ENCODE assay signal across 17 mouse cellular contexts in genomic region chr11:21224446-21224845, GRCm38 (mm10). TPM values are rescaled to one million over a fixed set of nuclear protein-coding genes. Genes with fewer than 3 reads are reported as not detected.
DNase-seq lines count a peak whose midpoint lies in the region; ATAC-seq and TF ChIP-seq lines count a peak whose summit lies in the region.
"Had no signal": no experiment of that assay in that cellular context is flagged by ENCODE, and none has a peak within 500 bp of the region (broad histone marks: within the 10 kb centered on the region; RNA-seq: fewer than 3 reads in every experiment).

No protein-coding gene starts in this region.

- no peak for TF ChIP-seq CTCF in CH12.LX (conservative IDR thresholded peaks at IDR 0.05 in 1 of 2, IDR thresholded peaks at IDR 0.05 in 1 of 2; ENCODE audit: low read depth in 2 of 2, low read length in 2 of 2)
- no peak for TF ChIP-seq CTCF in bone marrow macrophage, adult 2 months (IDR thresholded peaks at IDR 0.05; ENCODE audit: low read depth, low read length)

- H3K4me2 ChIP-seq in CH12.LX (ENCODE audit: insufficient read depth, low read depth, poor library complexity, severe bottlenecking) (0 out of 2 replicates have a peak overlapping the region, but pooled peaks have one; percentile 32), myocyte (ENCODE audit: low read depth) (peak overlapping the region; percentile 46)
- H3K4me2 ChIP-seq in midbrain, embryonic 11.5 days = no peak overlapping the region
- H3K4me2 ChIP-seq: embryonic facial prominence, embryonic 15.5 days; kidney, embryonic 15.5 days had no signal

- no peak for TF ChIP-seq POLR2A in CH12.LX (IDR thresholded peaks at IDR 0.05; ENCODE audit: low read depth, low read length)
- no peak for TF ChIP-seq POLR2A in bone marrow macrophage, adult 2 months (IDR thresholded peaks at IDR 0.05; ENCODE audit: borderline replicate concordance, low read depth, low read length)
- TF ChIP-seq POLR2A in myocyte (IDR thresholded peaks at IDR 0.05; ENCODE audit: insufficient read length, low read depth) = no peak

- no peak overlapping the region for H3K9ac ChIP-seq in CH12.LX (ENCODE audit: insufficient read depth, low read depth)
- H3K9ac ChIP-seq in midbrain, embryonic 11.5 days (ENCODE audit: low read length) = no peak overlapping the region
- H3K9ac ChIP-seq: embryonic facial prominence, embryonic 15.5 days; kidney, embryonic 15.5 days; liver, embryonic 14.5 days had no signal

- no peak for ATAC-seq in midbrain, embryonic 11.5 days (ENCODE audit: low FRiP score)

- H3K4me3 ChIP-seq in heart, embryonic 10.5 days = no peak overlapping the region
- H3K4me3 ChIP-seq in CH12.LX (replicated peaks in 1 of 3; ENCODE audit: low read depth in 2 of 3, low read length in 2 of 3, poor library complexity in 1 of 3) (no peak overlapping the region), myocyte (no peak overlapping the region)
- H3K4me3 ChIP-seq in bone marrow macrophage, adult 2 months (ENCODE audit: insufficient read depth, low read length) = peak overlapping the region; percentile 49; the same call in 1 of the 2 replicates
- H3K4me3 ChIP-seq in midbrain, embryonic 11.5 days (ENCODE audit: low read depth, low read length) = no peak overlapping the region
- H3K4me3 ChIP-seq: embryonic facial prominence, embryonic 15.5 days; kidney, embryonic 15.5 days; limb, embryonic 10.5 days had no signal

- H3K36me3 ChIP-seq in heart, embryonic 10.5 days = no peaks in the 10 kb centered on the region
- H3K36me3 ChIP-seq in CH12.LX (replicated peaks in 1 of 2; ENCODE audit: control insufficient read depth in 1 of 2, insufficient read depth in 1 of 2, low read length in 1 of 2) = no peaks in the 10 kb centered on the region
- H3K36me3 ChIP-seq in myocyte (ENCODE audit: control insufficient read depth, insufficient read depth) = no peaks in the 10 kb centered on the region
- H3K36me3 ChIP-seq in midbrain, embryonic 11.5 days (ENCODE audit: control insufficient read depth, insufficient read depth, low read length) = no peaks in the 10 kb centered on the region
- H3K36me3 ChIP-seq: embryonic facial prominence, embryonic 15.5 days; kidney, embryonic 15.5 days; limb, embryonic 10.5 days had no signal

- in situ Hi-C loops in CH12.LX (cut with MboI; ENCODE audit: low pct_ligation_motif_present, low pct_unique_long_range_greater_than_20kb, low sequenced_read_pairs) = no loop called here

- no peaks in the 10 kb centered on the region for H3K79me2 ChIP-seq in CH12.LX (replicated peaks; ENCODE audit: control insufficient read depth, extremely low read depth, insufficient read depth, poor library complexity, severe bottlenecking)
- H3K79me2 ChIP-seq in myocyte (ENCODE audit: control insufficient read depth, insufficient read depth) = no peaks in the 10 kb centered on the region

- dilution Hi-C loops in CH12.LX (cut with MboI; ENCODE audit: extremely low pct_ligation_motif_present, extremely low pct_unique_long_range_greater_than_20kb, low sequenced_read_pairs) = no loop called here

- no peak overlapping the region for H3K27ac ChIP-seq in heart, embryonic 10.5 days
- H3K27ac ChIP-seq in CH12.LX (ENCODE audit: insufficient read depth, low read depth) = no peak overlapping the region
- H3K27ac ChIP-seq in bone marrow macrophage, adult 2 months (ENCODE audit: insufficient read depth, low read depth, low read length) = peak overlapping the region; percentile 94
- no peak overlapping the region for H3K27ac ChIP-seq in midbrain, embryonic 11.5 days (ENCODE audit: low read depth, low read length)
- H3K27ac ChIP-seq: embryonic facial prominence, embryonic 15.5 days; kidney, embryonic 15.5 days; limb, embryonic 10.5 days; liver, embryonic 14.5 days; stomach, postnatal 0 days had no signal

- H3K27me3 ChIP-seq in heart, embryonic 10.5 days (ENCODE audit: insufficient read depth, poor library complexity, severe bottlenecking) = no peaks in the 10 kb centered on the region
- no peaks in the 10 kb centered on the region for H3K27me3 ChIP-seq in CH12.LX (replicated peaks)
- no peaks in the 10 kb centered on the region for H3K27me3 ChIP-seq in myocyte (ENCODE audit: control insufficient read depth, insufficient read depth, insufficient read length)
- H3K27me3 ChIP-seq in midbrain, embryonic 11.5 days (ENCODE audit: control insufficient read depth, insufficient read depth, low read length) = no peaks in the 10 kb centered on the region
- H3K27me3 ChIP-seq: embryonic facial prominence, embryonic 15.5 days; kidney, embryonic 15.5 days had no signal

- no peaks in the 10 kb centered on the region for H3K4me1 ChIP-seq in heart, embryonic 10.5 days
- H3K4me1 ChIP-seq in CH12.LX (ENCODE audit: control insufficient read depth in 1 of 2, insufficient read depth in 2 of 2) = peaks cover 32 to 50% of the 10 kb centered on the region in 2 experiments
- H3K4me1 ChIP-seq in bone marrow macrophage, adult 2 months (ENCODE audit: control insufficient read depth, insufficient read depth, low read length) = peaks cover 38% of the 10 kb centered on the region
- H3K4me1 ChIP-seq in midbrain, embryonic 11.5 days (ENCODE audit: control insufficient read depth, insufficient read depth, low read length) = no peaks in the 10 kb centered on the region
- H3K4me1 ChIP-seq: embryonic facial prominence, embryonic 15.5 days; kidney, embryonic 15.5 days; limb, embryonic 10.5 days had no signal

- peak; percentile 23 to 25 for DNase-seq in heart, adult 9 months (ENCODE audit: low spot score in 2 of 2)
- DNase-seq in heart, embryonic 10.5 days (ENCODE audit: low spot score) = no peak
- no peak for DNase-seq in CH12.LX (ENCODE audit: extremely low read depth)
- no peak for DNase-seq in midbrain, embryonic 11.5 days (ENCODE audit: low spot score, missing footprints)
- DNase-seq in cerebellum, adult 11-12 months = no peak
- DNase-seq: cerebellum, adult 9-11 months; heart, postnatal 4 days; layer of hippocampus, postnatal 36 days; right cerebral cortex, adult 18-20 months; thymus, postnatal 4 days had no signal

- no peak for TF ChIP-seq RAD21 in CH12.LX (IDR thresholded peaks at IDR 0.05; ENCODE audit: low read depth, low read length)

- H3ac ChIP-seq in myocyte (ENCODE audit: control insufficient read depth, insufficient read length) = no peak overlapping the region

- TF ChIP-seq EP300 in CH12.LX (IDR thresholded peaks at IDR 0.05; ENCODE audit: low read length) = no peak; the same call in 1 of the 2 replicates

- H3K9me3 ChIP-seq in heart, embryonic 10.5 days = no peaks in the 10 kb centered on the region
- H3K9me3 ChIP-seq in CH12.LX (replicated peaks; ENCODE audit: low read length) = no peaks in the 10 kb centered on the region
- no peaks in the 10 kb centered on the region for H3K9me3 ChIP-seq in midbrain, embryonic 11.5 days (ENCODE audit: control insufficient read depth, low read length)
- H3K9me3 ChIP-seq: embryonic facial prominence, embryonic 15.5 days; kidney, embryonic 15.5 days; limb, embryonic 10.5 days had no signal

TF ChIP-seq in CH12.LX, 34 proteins besides CTCF, POLR2A, EP300 and RAD21:
- TF ChIP-seq NRF1 (IDR thresholded peaks at IDR 0.05; ENCODE audit: low read depth, low read length) (no peak), UBTF (IDR thresholded peaks at IDR 0.05; ENCODE audit: low read depth, low read length) (no peak), PAX5 (IDR thresholded peaks at IDR 0.05; ENCODE audit: low read length) (no peak), ZKSCAN1 (IDR thresholded peaks at IDR 0.05; ENCODE audit: borderline replicate concordance, low read depth, low read length) (no peak), MAZ (IDR thresholded peaks at IDR 0.05; ENCODE audit: low read depth, low read length) (no peak), USF2 (conservative IDR thresholded peaks at IDR 0.05; ENCODE audit: low read depth, low read length) (no peak), SIN3A (IDR thresholded peaks at IDR 0.05; ENCODE audit: low read length) (no peak), JUND (conservative IDR thresholded peaks at IDR 0.05; ENCODE audit: low read depth, low read length) (no peak)

TF ChIP-seq in myocyte, 11 proteins besides CTCF, POLR2A, EP300 and RAD21:
- TF ChIP-seq CEBPB (IDR thresholded peaks at IDR 0.05; ENCODE audit: insufficient read depth, poor library complexity, severe bottlenecking) (0 out of 2 replicates have a peak, but pooled peaks have one; percentile 13), USF1 (IDR thresholded peaks at IDR 0.05; ENCODE audit: low read depth) (no peak)

RNA-seq across cellular contexts. Expression of gene Vps54, which starts 14.6 kb away (rescaled TPM):
- 9.9 and 13.4 TPM in 2 replicates for polyA plus RNA-seq in heart, embryonic 10.5 days (2016; fragmentation: Nextera tagmentation; extraction: Ambion mirVana)
- 20.4 and 24.7 TPM in 2 replicates for total RNA-seq in CH12.LX (2012; rRNA removed)
- 37.5 and 43.5 TPM in 2 replicates for total RNA-seq in CH12.LX (2014; rRNA removed)
- polyA plus RNA-seq in CH12.LX (2012; ENCODE audit: insufficient read length, low read depth) = 22.7 and 22.9 TPM in 2 replicates
- 32.8 and 33.2 TPM in 2 replicates for polyA plus RNA-seq in bone marrow macrophage, adult 2 months (2012; ENCODE audit: insufficient read depth, insufficient read length, missing spikeins)
- polyA plus RNA-seq in myocyte (2012; fragmentation: generic; extraction: Trizol) = 4.1 TPM
- 14.4 and 15.0 TPM in 2 replicates for polyA plus RNA-seq in midbrain, embryonic 11.5 days (2014; fragmentation: Nextera tagmentation; extraction: Ambion mirVana)

Comparison
In these comparisons a context has a peak if more than half of its experiments do, and no peak if none do; other contexts are left out.
1. DNase-seq: peak in heart, adult 9 months (2 of 2); none in heart, embryonic 10.5 days (single experiment), CH12.LX (single experiment), midbrain, embryonic 11.5 days (single experiment) and cerebellum, adult 11-12 months (single experiment).